Mouse (Mus musculus) erythroid progenitor cell, adult 5-6 weeks (primary cell): ENCODE results near the gene Vmn1r4. TPM values are rescaled to one million over a fixed set of nuclear protein-coding genes. Genes with fewer than 3 reads are reported as not detected.

Experiments used
- ATAC-seq: replicated peaks from 2 replicates; pipeline ENCODE4 v1.8.0; 2016; ENCODE audit warnings: moderate number of reproducible peaks, mild to moderate bottlenecking, moderate TSS enrichment, inconsistent platforms; ENCODE audit not compliant: poor library complexity, low FRiP score, severe bottlenecking
- total RNA-seq, 2 experiments: library from RNA; stranded (forward) in 1 of 2; stranded (reverse) in 1 of 2; fragments of 150-400 nt in 1 of 2; fragments of 186-747, 209-891 nt in 1 of 2; gene quantifications; 2 replicates each; pipeline versions ENCODE4 v1.2.3 to v1.2.4; 2015 to 2017; ENCODE audit warnings: low replicate concordance in 2 of 2

Gene Vmn1r4
- total RNA-seq, 2 experiments from 2014 or later: 0.30 TPM; not detected in 1

GRCm38 (mm10) chr6:56913092-56913858 lies 10.5 kb upstream of the Vmn1r4 start:
- ATAC-seq: no peak

- no peak for ATAC-seq
Observed at GRCm38 (mm10) chr6:56916279-56916678, 7.5 kb upstream of the Vmn1r4 start.

GRCm38 (mm10) chr6:56917578-56918368 lies 6.0 kb upstream of the Vmn1r4 start:
- peak; percentile 81 for ATAC-seq

GRCm38 (mm10) chr6:56919330-56920044 lies 4.3 kb upstream of the Vmn1r4 start:
- no peak for ATAC-seq

GRCm38 (mm10) chr6:56920222-56921092 lies 3.4 kb upstream of the Vmn1r4 start:
- peak; percentile 61 for ATAC-seq

- peak; percentile 23 for ATAC-seq
Observed at GRCm38 (mm10) chr6:56923331-56923725, 487 bp upstream of the Vmn1r4 start.

GRCm38 (mm10) chr6:56931648-56932415 lies 8.0 kb downstream of the Vmn1r4 start:
- ATAC-seq: no peak

- no peak for ATAC-seq
Observed at GRCm38 (mm10) chr6:56932464-56932863, 8.6 kb downstream of the Vmn1r4 start.

GRCm38 (mm10) chr6:56934366-56934765 lies 10.6 kb downstream of the Vmn1r4 start:
- ATAC-seq: no peak

GRCm38 (mm10) chr6:56956436-56956835 lies 32.6 kb downstream of the Vmn1r4 start:
- ATAC-seq: no peak

- ATAC-seq: no peak
Observed at GRCm38 (mm10) chr6:56969973-56970372, 46.2 kb downstream of the Vmn1r4 start, which contains the start of gene Vmn1r5. Gene Vmn1r5 (plus strand): TSS chr6:56970273.

- no peak for ATAC-seq
Observed at GRCm38 (mm10) chr6:56996943-56997342, 73.1 kb downstream of the Vmn1r4 start, which contains the start of gene Vmn1r6. Gene Vmn1r6 (plus strand): TSS chr6:56997243.

Other genes starting within 250 kb of the Vmn1r4 start
- gene Lsm5, start 219.3 kb upstream of the Vmn1r4 start, total RNA-seq (2015; ENCODE audit: low replicate concordance): 22.2 and 47.6 TPM in 2 replicates
- gene Lsm5, start 219.3 kb upstream of the Vmn1r4 start, total RNA-seq (2017; ENCODE audit: low replicate concordance): 21.9 and 98.5 TPM in 2 replicates
- 8.8 and 10.5 TPM in 2 replicates for gene Avl9, start 209.1 kb upstream of the Vmn1r4 start, total RNA-seq (2015; ENCODE audit: low replicate concordance)
- gene Avl9, start 209.1 kb upstream of the Vmn1r4 start, total RNA-seq (2017; ENCODE audit: low replicate concordance): 9.8 and 16.7 TPM in 2 replicates
- 42.5 and 44.9 TPM in 2 replicates for gene Kbtbd2, start 126.2 kb upstream of the Vmn1r4 start, total RNA-seq (2015; ENCODE audit: low replicate concordance)
- 45.8 and 67.0 TPM in 2 replicates for gene Kbtbd2, start 126.2 kb upstream of the Vmn1r4 start, total RNA-seq (2017; ENCODE audit: low replicate concordance)
- gene Fkbp9, start 92.0 kb upstream of the Vmn1r4 start, total RNA-seq (2015; ENCODE audit: low replicate concordance): 2.9 TPM in 1 of 2 replicates, not detected in the other
- gene Fkbp9, start 92.0 kb upstream of the Vmn1r4 start, total RNA-seq (2017; ENCODE audit: low replicate concordance): 0.68 and 1.9 TPM in 2 replicates
- 371 and 463 TPM in 2 replicates for gene Nt5c3, start 83 bp upstream of the Vmn1r4 start, total RNA-seq (2015; ENCODE audit: low replicate concordance)
- gene Nt5c3, start 83 bp upstream of the Vmn1r4 start, total RNA-seq (2017; ENCODE audit: low replicate concordance): 280 and 388 TPM in 2 replicates
- gene Vmn1r5, start 46.3 kb downstream of the Vmn1r4 start, total RNA-seq (2015; ENCODE audit: low replicate concordance): not detected in 2 replicates
- not detected in 2 replicates for gene Vmn1r5, start 46.3 kb downstream of the Vmn1r4 start, total RNA-seq (2017; ENCODE audit: low replicate concordance)
- not detected in 2 replicates for gene Vmn1r6, start 73.2 kb downstream of the Vmn1r4 start, total RNA-seq (2015; ENCODE audit: low replicate concordance)
- not detected in 2 replicates for gene Vmn1r6, start 73.2 kb downstream of the Vmn1r4 start, total RNA-seq (2017; ENCODE audit: low replicate concordance)
- gene Vmn1r7, start 101.3 kb downstream of the Vmn1r4 start, total RNA-seq (2015; ENCODE audit: low replicate concordance): not detected in 2 replicates
- gene Vmn1r7, start 101.3 kb downstream of the Vmn1r4 start, total RNA-seq (2017; ENCODE audit: low replicate concordance): not detected in 2 replicates
- gene Vmn1r8, start 108.3 kb downstream of the Vmn1r4 start, total RNA-seq (2015; ENCODE audit: low replicate concordance): not detected in 2 replicates
- gene Vmn1r8, start 108.3 kb downstream of the Vmn1r4 start, total RNA-seq (2017; ENCODE audit: low replicate concordance): 0.39 TPM in 1 of 2 replicates, not detected in the other
- not detected in 2 replicates for gene Vmn1r9, start 142.8 kb downstream of the Vmn1r4 start, total RNA-seq (2015; ENCODE audit: low replicate concordance)
- not detected in 2 replicates for gene Vmn1r9, start 142.8 kb downstream of the Vmn1r4 start, total RNA-seq (2017; ENCODE audit: low replicate concordance)
- gene Vmn1r10, start 185.4 kb downstream of the Vmn1r4 start, total RNA-seq (2015; ENCODE audit: low replicate concordance): not detected in 2 replicates
- not detected in 2 replicates for gene Vmn1r10, start 185.4 kb downstream of the Vmn1r4 start, total RNA-seq (2017; ENCODE audit: low replicate concordance)
- not detected in 2 replicates for gene Vmn1r11, start 209.4 kb downstream of the Vmn1r4 start, total RNA-seq (2015; ENCODE audit: low replicate concordance)
- not detected in 2 replicates for gene Vmn1r11, start 209.4 kb downstream of the Vmn1r4 start, total RNA-seq (2017; ENCODE audit: low replicate concordance)
- not detected in 2 replicates for gene Vmn1r12, start 232.9 kb downstream of the Vmn1r4 start, total RNA-seq (2015; ENCODE audit: low replicate concordance)
- gene Vmn1r12, start 232.9 kb downstream of the Vmn1r4 start, total RNA-seq (2017; ENCODE audit: low replicate concordance): not detected in 2 replicates